Mouse (Mus musculus) olfactory bulb, adult 2 months (tissue): ENCODE measurements around the gene Trappc4.

ENCODE experiments used
- CTCF ChIP-seq: fragments of 200-500 bp; IDR thresholded peaks from 2 replicates; pipeline ENCODE4 v1.5.1; 2012; ENCODE audit warnings: low read depth, mild to moderate bottlenecking, low read length, moderate library complexity; ENCODE audit not compliant: insufficient read depth
- POLR2A ChIP-seq: fragments of 200-500 bp; IDR thresholded peaks from 2 replicates; pipeline ENCODE4 v1.6.1; 2012; ENCODE audit warnings: mild to moderate bottlenecking, low read depth, low read length, moderate library complexity; ENCODE audit not compliant: insufficient read depth

DNA sequence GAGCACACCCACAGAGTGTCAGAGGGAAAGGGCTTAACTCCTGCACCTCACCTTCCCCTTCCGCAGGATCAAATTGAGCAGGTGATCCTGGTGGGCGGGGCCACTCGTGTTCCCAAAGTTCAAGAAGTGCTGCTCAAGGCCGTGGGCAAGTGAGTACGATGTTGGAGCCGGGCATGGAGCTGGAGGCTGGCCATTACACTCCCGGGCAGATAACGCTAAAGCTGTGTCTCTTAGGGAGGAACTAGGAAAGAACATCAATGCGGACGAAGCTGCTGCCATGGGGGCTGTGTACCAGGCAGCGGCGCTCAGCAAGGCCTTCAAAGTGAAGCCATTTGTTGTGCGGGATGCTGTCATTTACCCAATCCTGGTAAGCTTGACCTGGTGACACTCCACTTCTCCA, 22.8 kb downstream of the Trappc4 start:
- TF ChIP-seq POLR2A = no peak
- no peak for TF ChIP-seq CTCF
